Mouse (Mus musculus) embryonic fibroblast, embryonic 13.5 days (primary cell): ENCODE results near the gene Taf12.

Source experiments
- CTCF ChIP-seq: IDR thresholded peaks from 2 replicates; pipeline ENCODE4 v1.5.1; 2011; ENCODE audit warnings: mild to moderate bottlenecking, control low read depth, low read length, moderate library complexity, borderline replicate concordance; ENCODE audit not compliant: insufficient read depth
- POLR2A ChIP-seq: IDR thresholded peaks from 2 replicates; pipeline ENCODE4 v1.6.1; 2011; ENCODE audit warnings: low read depth, mild to moderate bottlenecking, control low read depth, low read length, moderate library complexity

DNA sequence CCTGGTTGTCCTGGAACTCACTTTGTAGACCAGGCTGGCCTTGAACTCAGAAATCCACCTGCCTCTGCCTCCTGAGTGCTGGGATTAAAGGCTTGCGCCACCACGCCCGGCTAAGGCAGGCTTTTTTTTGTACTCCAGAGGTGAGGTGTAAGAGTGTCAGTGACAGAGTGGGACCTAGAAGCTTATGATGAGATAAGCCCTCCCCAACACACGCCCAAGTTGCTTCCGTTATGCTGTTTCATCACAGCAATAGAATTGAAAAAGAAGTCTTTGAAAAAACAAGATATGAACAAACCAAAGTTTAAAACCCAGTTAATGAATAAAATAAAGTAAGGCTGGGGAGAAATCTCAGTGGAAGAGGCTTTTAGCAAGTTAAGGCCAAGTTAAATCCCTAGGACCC is 43.8 kb upstream of the Taf12 start:
- TF ChIP-seq CTCF (no peak), POLR2A (no peak)
